Mouse (Mus musculus) gastrocnemius, postnatal 36 days (tissue): ENCODE measurements around the gene Dgkg. TPM values are rescaled to one million over a fixed set of nuclear protein-coding genes. Genes with fewer than 3 reads are reported as not detected.

Source experiments
- DNase-seq, 2 experiments: peaks; one replicate each; pipeline ENCODE4 v3.0.0; 2022
- intact Hi-C: fragments of 180-260 bp; cut with DNase I; formaldehyde crosslinking; loops from one replicate; pipeline ENCODE4 v1.15.1; 2025
- total RNA-seq, 2 experiments: library from RNA; stranded (reverse); gene quantifications; 2 replicates each; pipeline ENCODE4 v1.2.3; 2021

Gene Dgkg
- total RNA-seq, 2 experiments from 2014 or later = 0.54 TPM

- DNase-seq = peak in 1 of 2 experiments; percentile 18
- intact Hi-C loops = no loop called here
Observed at GRCm38 (mm10) chr16:22504851-22505250, 152.2 kb downstream of the Dgkg start.

GRCm38 (mm10) chr16:22504049-22504448, 153.0 kb downstream of the Dgkg start:
- DNase-seq = peak in 1 of 2 experiments; percentile 17
- intact Hi-C loops = no loop called here

- intact Hi-C loops = no loop called here
- no peak for DNase-seq
Observed at GRCm38 (mm10) chr16:22503467-22503866, 153.6 kb downstream of the Dgkg start.

GRCm38 (mm10) chr16:22501855-22502254, 155.2 kb downstream of the Dgkg start:
- no peak for DNase-seq
- intact Hi-C loops = no loop called here

GRCm38 (mm10) chr16:22500561-22500960, 156.5 kb downstream of the Dgkg start:
- intact Hi-C loops = no loop called here

GRCm38 (mm10) chr16:22499951-22500350, 157.1 kb downstream of the Dgkg start:
- no peak for DNase-seq
- intact Hi-C loops = no loop called here

More at GRCm38 (mm10) chr16:22500561-22500960, 156.5 kb downstream of the Dgkg start:
- DNase-seq = no peak

- no peak for DNase-seq
- intact Hi-C loops = no loop called here
Observed at GRCm38 (mm10) chr16:22499447-22499846, 157.6 kb downstream of the Dgkg start.

GRCm38 (mm10) chr16:22497976-22498375, 159.0 kb downstream of the Dgkg start:
- intact Hi-C loops = no loop called here
- no peak for DNase-seq

- intact Hi-C loops = no loop called here
- no peak for DNase-seq
Observed at GRCm38 (mm10) chr16:22495259-22495658, 161.8 kb downstream of the Dgkg start.

GRCm38 (mm10) chr16:22494815-22495214, 162.2 kb downstream of the Dgkg start:
- DNase-seq = no peak
- intact Hi-C loops = no loop called here

- intact Hi-C loops = no loop called here
- DNase-seq = no peak
Observed at GRCm38 (mm10) chr16:22493396-22493795, 163.6 kb downstream of the Dgkg start.

- intact Hi-C loops = no loop called here
- no peak for DNase-seq
Observed at GRCm38 (mm10) chr16:22491446-22492166, 165.4 kb downstream of the Dgkg start.

- intact Hi-C loops = no loop called here
- DNase-seq = no peak
Observed at GRCm38 (mm10) chr16:22483900-22484299, 173.1 kb downstream of the Dgkg start.

GRCm38 (mm10) chr16:22479322-22479721, 177.7 kb downstream of the Dgkg start:
- intact Hi-C loops = no loop called here
- DNase-seq = no peak

- intact Hi-C loops = no loop called here
- DNase-seq = no peak
Observed at GRCm38 (mm10) chr16:22471728-22472127, 185.3 kb downstream of the Dgkg start.

- intact Hi-C loops = no loop called here
- DNase-seq = no peak
Observed at GRCm38 (mm10) chr16:22469385-22469784, 187.6 kb downstream of the Dgkg start.

- DNase-seq = no peak
- intact Hi-C loops = no loop called here
Observed at GRCm38 (mm10) chr16:22467111-22467510, 189.9 kb downstream of the Dgkg start.

GRCm38 (mm10) chr16:22466381-22466780, 190.6 kb downstream of the Dgkg start:
- DNase-seq = no peak
- intact Hi-C loops = no loop called here

GRCm38 (mm10) chr16:22462220-22462619, 194.8 kb downstream of the Dgkg start:
- intact Hi-C loops = no loop called here
- DNase-seq = no peak

GRCm38 (mm10) chr16:22461728-22462127, 195.3 kb downstream of the Dgkg start:
- no peak for DNase-seq

GRCm38 (mm10) chr16:22460960-22461359, 196.1 kb downstream of the Dgkg start:
- intact Hi-C loops = no loop called here
- DNase-seq = no peak

More at GRCm38 (mm10) chr16:22461728-22462127, 195.3 kb downstream of the Dgkg start:
- intact Hi-C loops = no loop called here

- intact Hi-C loops = no loop called here
- no peak for DNase-seq
Observed at GRCm38 (mm10) chr16:22452082-22452481, 204.9 kb downstream of the Dgkg start.

GRCm38 (mm10) chr16:22448093-22448492, 208.9 kb downstream of the Dgkg start:
- DNase-seq = no peak
- intact Hi-C loops = no loop called here
